Mouse (Mus musculus) intestine, embryonic 14.5 days (tissue): Measurements from ENCODE around the gene Serinc5. TPM values are rescaled to one million over a fixed set of nuclear protein-coding genes. Genes with fewer than 3 reads are reported as not detected.

Experiments
- ATAC-seq: fragments of 200-750 bp; cut with Nextera tagmentation; replicated peaks from 2 replicates; pipeline ENCODE4 v1.8.0; 2017; ENCODE audit warnings: low read depth, moderate number of reproducible peaks, moderate TSS enrichment, moderate library complexity; ENCODE audit not compliant: low FRiP score, low TSS enrichment
- DNase-seq: peaks from one replicate; pipeline ENCODE4 v3.0.0-alpha.2; 2018; ENCODE audit warnings: low spot score
- H3K27ac ChIP-seq: fragments of 300-500 bp; sonication (generic); 2 replicates; pipeline ENCODE4 v1.5.1; 2014; ENCODE audit warnings: low read depth, mild to moderate bottlenecking, control low read depth
- H3K27me3 ChIP-seq: fragments of 300-500 bp; sonication (generic); replicated peaks from 2 replicates; pipeline ENCODE4 v1.6.1; 2014; ENCODE audit warnings: low read length, control low read depth; ENCODE audit not compliant: control insufficient read depth, insufficient read depth
- H3K36me3 ChIP-seq: fragments of 300-500 bp; sonication (generic); 2 replicates; pipeline ENCODE4 v1.6.1; 2014; ENCODE audit warnings: low read length, control low read depth; ENCODE audit not compliant: control insufficient read depth, insufficient read depth
- H3K4me1 ChIP-seq: fragments of 300-500 bp; sonication (generic); replicated peaks from 2 replicates; pipeline ENCODE4 v1.6.1; 2014; ENCODE audit warnings: low read length, control low read depth, mixed read lengths; ENCODE audit not compliant: control insufficient read depth, insufficient read depth
- H3K4me2 ChIP-seq: fragments of 300-500 bp; sonication (generic); 2 replicates; pipeline ENCODE4 v1.6.1; 2014; ENCODE audit warnings: low read length
- H3K4me3 ChIP-seq: fragments of 300-500 bp; sonication (generic); 2 replicates; pipeline ENCODE4 v1.5.1; 2014; ENCODE audit warnings: low read depth, low read length, control low read depth, mixed read lengths
- H3K9ac ChIP-seq: fragments of 300-500 bp; sonication (generic); 2 replicates; pipeline ENCODE4 v1.6.1; 2014; ENCODE audit warnings: mild to moderate bottlenecking, low read length
- H3K9me3 ChIP-seq: fragments of 300-500 bp; sonication (generic); 2 replicates; pipeline ENCODE4 v1.6.1; 2016; ENCODE audit warnings: low read length, control low read depth; ENCODE audit not compliant: control insufficient read depth
- WGBS: fragments of 180-500 bp; shearing (Covaris S2); extraction: QIAGEN DNeasy Blood & Tissue Kit; methylation state at CpG from one replicate; pipeline ENCODE4 v1.1.7; 2014; 5-methylcytosine and 5-hydroxymethylcytosine counted together
- polyA plus RNA-seq: library from polyadenylated mRNA; unstranded; fragments of >200 nt; fragmentation: Nextera tagmentation; extraction: Ambion mirVana; gene quantifications from 2 replicates; pipeline ENCODE4 v1.2.1, GENCODE M21; 2014

Serinc5 gene
- polyA plus RNA-seq, 1 experiment from 2014 or later: 24.9 TPM

GRCm38 (mm10) chr13:92706342-92707061, 95.6 kb downstream of the Serinc5 start:
- Histone ChIP-seq H3K4me1 (peaks cover 7% of the 10 kb centered on the region; the same call in 1 of the 2 replicates), H3K9me3 (no peaks in the 10 kb centered on the region), H3K4me3 (no peak overlapping the region), H3K27ac (no peak overlapping the region), H3K9ac (no peak overlapping the region), H3K27me3 (no peaks in the 10 kb centered on the region), H3K4me2 (no peak overlapping the region), H3K36me3 (peaks cover 26% of the 10 kb centered on the region)
- peak; percentile 42 for DNase-seq
- 84% methylated on average over 9 of the region's 9 CpGs for WGBS
- no peak for ATAC-seq

- 70% methylated on average over 2 of the region's 2 CpGs for WGBS
- peaks cover 26% of the 10 kb centered on the region for H3K36me3 ChIP-seq
- H3K9me3 ChIP-seq: no peaks in the 10 kb centered on the region
- DNase-seq: peak; percentile 49
- no peak overlapping the region for H3K27ac ChIP-seq
- no peak overlapping the region for H3K9ac ChIP-seq
- ATAC-seq: no peak
- H3K27me3 ChIP-seq: no peaks in the 10 kb centered on the region
- H3K4me2 ChIP-seq: no peak overlapping the region
- H3K4me3 ChIP-seq: no peak overlapping the region
- peaks cover 5% of the 10 kb centered on the region; the same call in 1 of the 2 replicates for H3K4me1 ChIP-seq
These were observed 97.0 kb downstream of the Serinc5 start for GRCm38 (mm10) chr13:92707941-92708340.

- Histone ChIP-seq H3K27me3 (no peaks in the 10 kb centered on the region), H3K4me1 (peaks cover 5% of the 10 kb centered on the region; the same call in 1 of the 2 replicates), H3K27ac (no peak overlapping the region), H3K4me3 (no peak overlapping the region), H3K9ac (no peak overlapping the region), H3K9me3 (no peaks in the 10 kb centered on the region), H3K36me3 (peaks cover 26% of the 10 kb centered on the region), H3K4me2 (no peak overlapping the region)
- ATAC-seq: no peak
- DNase-seq: peak; percentile 10
- WGBS: 86% methylated on average over 1 of the region's 1 CpGs
These were observed 97.6 kb downstream of the Serinc5 start for GRCm38 (mm10) chr13:92708466-92708865.

GRCm38 (mm10) chr13:92709535-92709934, 98.6 kb downstream of the Serinc5 start:
- Histone ChIP-seq H3K27ac (no peak overlapping the region), H3K9me3 (no peaks in the 10 kb centered on the region), H3K27me3 (no peaks in the 10 kb centered on the region), H3K4me1 (peaks cover 5% of the 10 kb centered on the region; the same call in 1 of the 2 replicates), H3K36me3 (peaks cover 26% of the 10 kb centered on the region), H3K9ac (no peak overlapping the region), H3K4me2 (no peak overlapping the region), H3K4me3 (no peak overlapping the region)
- peak; percentile 18 for DNase-seq
- ATAC-seq: no peak
- WGBS: 53% methylated on average over 3 of the region's 3 CpGs

- DNase-seq (no peak), ATAC-seq (no peak)
- H3K36me3 ChIP-seq: peaks cover 26% of the 10 kb centered on the region
These were observed 99.5 kb downstream of the Serinc5 start for GRCm38 (mm10) chr13:92710361-92710760.

GRCm38 (mm10) chr13:92711821-92712220, 100.9 kb downstream of the Serinc5 start:
- no peak overlapping the region for H3K4me2 ChIP-seq
- H3K27me3 ChIP-seq: no peaks in the 10 kb centered on the region
- H3K27ac ChIP-seq: no peak overlapping the region
- ATAC-seq (no peak), DNase-seq (no peak)
- H3K36me3 ChIP-seq: peaks cover 22% of the 10 kb centered on the region
- 93% methylated on average over 1 of the region's 1 CpGs for WGBS
- H3K9me3 ChIP-seq: no peaks in the 10 kb centered on the region
- H3K4me3 ChIP-seq: no peak overlapping the region
- no peak overlapping the region for H3K9ac ChIP-seq
- H3K4me1 ChIP-seq: no peaks in the 10 kb centered on the region; the same call in 1 of the 2 replicates

More at GRCm38 (mm10) chr13:92710361-92710760, 99.5 kb downstream of the Serinc5 start:
- Histone ChIP-seq H3K27me3 (no peaks in the 10 kb centered on the region), H3K9ac (no peak overlapping the region), H3K9me3 (no peaks in the 10 kb centered on the region), H3K4me1 (no peaks in the 10 kb centered on the region; the same call in 1 of the 2 replicates), H3K4me2 (no peak overlapping the region), H3K4me3 (no peak overlapping the region), H3K27ac (no peak overlapping the region)
- WGBS: 97% methylated on average over 1 of the region's 1 CpGs

GRCm38 (mm10) chr13:92712619-92713018, 101.7 kb downstream of the Serinc5 start:
- no peak for ATAC-seq
- 89% methylated on average over 4 of the region's 4 CpGs for WGBS
- peaks cover 22% of the 10 kb centered on the region for H3K36me3 ChIP-seq
- no peak overlapping the region for H3K4me3 ChIP-seq
- H3K27ac ChIP-seq: no peak overlapping the region
- H3K9ac ChIP-seq: no peak overlapping the region
- no peaks in the 10 kb centered on the region for H3K9me3 ChIP-seq
- DNase-seq: peak; percentile 25
- no peak overlapping the region for H3K4me2 ChIP-seq
- H3K27me3 ChIP-seq: no peaks in the 10 kb centered on the region
- no peaks in the 10 kb centered on the region; the same call in 1 of the 2 replicates for H3K4me1 ChIP-seq

GRCm38 (mm10) chr13:92717851-92718665, 107.2 kb downstream of the Serinc5 start:
- Histone ChIP-seq H3K9me3 (no peaks in the 10 kb centered on the region), H3K4me2 (no peak overlapping the region), H3K36me3 (no peaks in the 10 kb centered on the region), H3K4me3 (no peak overlapping the region), H3K27ac (no peak overlapping the region), H3K27me3 (no peaks in the 10 kb centered on the region), H3K9ac (no peak overlapping the region), H3K4me1 (no peaks in the 10 kb centered on the region)
- DNase-seq: peak; percentile 6
- 91% methylated on average over 3 of the region's 3 CpGs for WGBS
- no peak for ATAC-seq
